Mouse (Mus musculus) fibroblast of lung, adult 2 months (primary cell): ENCODE measurements at regions not wholly inside any gene's neighbourhood (a gene's known extent, or its start where the extent isn't known, plus 50 kb on each side); places are given as distances from the start of the nearest gene placed in this dataset.

Experiments
- DNase-seq: peaks from one replicate; pipeline ENCODE4 v3.0.0-alpha.2; 2011; ENCODE audit warnings: low read depth

GRCm38 (mm10) chr7:67895166-67895565 is 57.5 kb upstream of the Igf1r start:
- no peak for DNase-seq

GRCm38 (mm10) chr7:67892917-67893316 is 59.7 kb upstream of the Igf1r start:
- DNase-seq, result no peak

GRCm38 (mm10) chr7:67883040-67883439 is 69.6 kb upstream of the Igf1r start:
- DNase-seq, result no peak

GRCm38 (mm10) chr7:67882606-67883005 is 70.0 kb upstream of the Igf1r start:
- no peak for DNase-seq

GRCm38 (mm10) chr7:67878226-67878625 is 74.4 kb upstream of the Igf1r start:
- DNase-seq, result no peak

- no peak for DNase-seq
These were observed 75.0 kb upstream of the Igf1r start for GRCm38 (mm10) chr7:67877587-67877986.

GRCm38 (mm10) chr7:67854080-67855022 is 94.8 kb upstream of the Synm start:
- no peak for DNase-seq

GRCm38 (mm10) chr7:67852859-67853258 is 93.3 kb upstream of the Synm start:
- no peak for DNase-seq

GRCm38 (mm10) chr7:67849509-67849862 is 89.9 kb upstream of the Synm start:
- no peak for DNase-seq

GRCm38 (mm10) chr7:67848589-67849508 is 89.3 kb upstream of the Synm start:
- DNase-seq, result no peak

- DNase-seq, result no peak
These were observed 87.3 kb upstream of the Synm start for GRCm38 (mm10) chr7:67846796-67847195.

- no peak for DNase-seq
These were observed 77.4 kb upstream of the Synm start for GRCm38 (mm10) chr7:67836984-67837383.

GRCm38 (mm10) chr7:67836117-67836949 is 76.8 kb upstream of the Synm start:
- no peak for DNase-seq

- no peak for DNase-seq
These were observed 72.2 kb upstream of the Synm start for GRCm38 (mm10) chr7:67831738-67832137.

GRCm38 (mm10) chr7:67827386-67827785 is 67.8 kb upstream of the Synm start:
- no peak for DNase-seq

GRCm38 (mm10) chr7:67826936-67827335 is 67.4 kb upstream of the Synm start:
- no peak for DNase-seq

- peak; percentile 45 for DNase-seq
These were observed 66.8 kb upstream of the Synm start for GRCm38 (mm10) chr7:67826368-67826767.

GRCm38 (mm10) chr7:67825636-67826280 is 66.2 kb upstream of the Synm start:
- peak; percentile 40 for DNase-seq

GRCm38 (mm10) chr7:67823943-67824645 is 64.6 kb upstream of the Synm start:
- no peak for DNase-seq

GRCm38 (mm10) chr7:67819551-67819950 is 60.0 kb upstream of the Synm start:
- no peak for DNase-seq

GRCm38 (mm10) chr7:67817556-67817955 is 58.0 kb upstream of the Synm start:
- no peak for DNase-seq
